Mouse (Mus musculus): ENCODE measurements around the gene Dgcr8. TPM values are rescaled to one million over a fixed set of nuclear protein-coding genes. Genes with fewer than 3 reads are reported as not detected.

Dgcr8 gene
- polyA plus RNA-seq, 1 experiment from 2014 or later: 40.9 TPM

GRCm38 (mm10) chr16:18231451-18231850, 57.6 kb downstream of the Dgcr8 start:
- Histone ChIP-seq H3K9ac (ENCODE audit: low read length) (no peak overlapping the region), H3K4me1 (ENCODE audit: control insufficient read depth, insufficient read depth, low read length) (peaks cover 5% of the 10 kb centered on the region), H3K36me3 (ENCODE audit: control insufficient read depth, insufficient read depth, low read length) (peaks cover 2% of the 10 kb centered on the region; the same call in 1 of the 2 replicates), H3K9me3 (ENCODE audit: control insufficient read depth, low read length) (no peaks in the 10 kb centered on the region), H3K27ac (ENCODE audit: low read depth, low read length) (no peak overlapping the region), H3K4me3 (ENCODE audit: low read depth, low read length) (no peak overlapping the region), H3K4me2 (ENCODE audit: low read depth) (no peak overlapping the region), H3K27me3 (ENCODE audit: control insufficient read depth, insufficient read depth, low read length) (no peaks in the 10 kb centered on the region)
- no peak for ATAC-seq (ENCODE audit: insufficient read depth, low FRiP score, low TSS enrichment)
- 89% methylated on average over 4 of the region's 4 CpGs for WGBS
- no peak for DNase-seq (ENCODE audit: low spot score)

- H3K4me2 ChIP-seq (ENCODE audit: low read depth): no peak overlapping the region
- no peak overlapping the region for H3K9ac ChIP-seq (ENCODE audit: low read length)
- H3K4me3 ChIP-seq (ENCODE audit: low read depth, low read length): no peak overlapping the region
- H3K9me3 ChIP-seq (ENCODE audit: control insufficient read depth, low read length): no peaks in the 10 kb centered on the region
- peaks cover 3% of the 10 kb centered on the region; the same call in 1 of the 2 replicates for H3K36me3 ChIP-seq (ENCODE audit: control insufficient read depth, insufficient read depth, low read length)
- no peak for DNase-seq (ENCODE audit: low spot score)
- WGBS: 91% methylated on average over 3 of the region's 3 CpGs
- no peak overlapping the region for H3K27ac ChIP-seq (ENCODE audit: low read depth, low read length)
- no peaks in the 10 kb centered on the region for H3K27me3 ChIP-seq (ENCODE audit: control insufficient read depth, insufficient read depth, low read length)
- peaks cover 5% of the 10 kb centered on the region for H3K4me1 ChIP-seq (ENCODE audit: control insufficient read depth, insufficient read depth, low read length)
- no peak for ATAC-seq (ENCODE audit: insufficient read depth, low FRiP score, low TSS enrichment)
These were observed 58.0 kb downstream of the Dgcr8 start for GRCm38 (mm10) chr16:18231047-18231446.

- no peak overlapping the region for H3K9ac ChIP-seq (ENCODE audit: low read length)
- peaks cover 4% of the 10 kb centered on the region; the same call in 1 of the 2 replicates for H3K36me3 ChIP-seq (ENCODE audit: control insufficient read depth, insufficient read depth, low read length)
- H3K4me1 ChIP-seq (ENCODE audit: control insufficient read depth, insufficient read depth, low read length): peaks cover 2% of the 10 kb centered on the region; the same call in 1 of the 2 replicates
- 93% methylated on average over 6 of the region's 6 CpGs for WGBS
- ATAC-seq (ENCODE audit: insufficient read depth, low FRiP score, low TSS enrichment) (no peak), DNase-seq (ENCODE audit: low spot score) (no peak)
- no peaks in the 10 kb centered on the region for H3K27me3 ChIP-seq (ENCODE audit: control insufficient read depth, insufficient read depth, low read length)
- H3K4me3 ChIP-seq (ENCODE audit: low read depth, low read length): no peak overlapping the region
- no peak overlapping the region for H3K4me2 ChIP-seq (ENCODE audit: low read depth)
- no peak overlapping the region for H3K27ac ChIP-seq (ENCODE audit: low read depth, low read length)
- H3K9me3 ChIP-seq (ENCODE audit: control insufficient read depth, low read length): no peaks in the 10 kb centered on the region
These were observed 58.4 kb downstream of the Dgcr8 start for GRCm38 (mm10) chr16:18230617-18231016.

GRCm38 (mm10) chr16:18229622-18230021, 59.4 kb downstream of the Dgcr8 start:
- Histone ChIP-seq H3K9me3 (ENCODE audit: control insufficient read depth, low read length) (no peaks in the 10 kb centered on the region), H3K9ac (ENCODE audit: low read length) (no peak overlapping the region), H3K36me3 (ENCODE audit: control insufficient read depth, insufficient read depth, low read length) (peaks cover 4% of the 10 kb centered on the region), H3K4me2 (ENCODE audit: low read depth) (no peak overlapping the region), H3K4me1 (ENCODE audit: control insufficient read depth, insufficient read depth, low read length) (peaks cover 2% of the 10 kb centered on the region; the same call in 1 of the 2 replicates), H3K27me3 (ENCODE audit: control insufficient read depth, insufficient read depth, low read length) (no peaks in the 10 kb centered on the region), H3K27ac (ENCODE audit: low read depth, low read length) (no peak overlapping the region), H3K4me3 (ENCODE audit: low read depth, low read length) (no peak overlapping the region)
- ATAC-seq (ENCODE audit: insufficient read depth, low FRiP score, low TSS enrichment) (no peak), DNase-seq (ENCODE audit: low spot score) (no peak)
- WGBS: 89% methylated on average over 11 of the region's 11 CpGs

- Histone ChIP-seq H3K27me3 (ENCODE audit: control insufficient read depth, insufficient read depth, low read length) (no peaks in the 10 kb centered on the region), H3K4me1 (ENCODE audit: control insufficient read depth, insufficient read depth, low read length) (no peaks in the 10 kb centered on the region; the same call in 1 of the 2 replicates), H3K9ac (ENCODE audit: low read length) (no peak overlapping the region), H3K27ac (ENCODE audit: low read depth, low read length) (no peak overlapping the region), H3K4me3 (ENCODE audit: low read depth, low read length) (no peak overlapping the region), H3K4me2 (ENCODE audit: low read depth) (no peak overlapping the region), H3K9me3 (ENCODE audit: control insufficient read depth, low read length) (no peaks in the 10 kb centered on the region), H3K36me3 (ENCODE audit: control insufficient read depth, insufficient read depth, low read length) (peaks cover 11% of the 10 kb centered on the region)
- no peak for ATAC-seq (ENCODE audit: insufficient read depth, low FRiP score, low TSS enrichment)
- 95% methylated on average over 4 of the region's 4 CpGs for WGBS
- no peak for DNase-seq (ENCODE audit: low spot score)
These were observed 60.2 kb downstream of the Dgcr8 start for GRCm38 (mm10) chr16:18228856-18229255.

GRCm38 (mm10) chr16:18227897-18228422, 61.1 kb downstream of the Dgcr8 start:
- H3K9ac ChIP-seq (ENCODE audit: low read length): no peak overlapping the region
- H3K4me3 ChIP-seq (ENCODE audit: low read depth, low read length): no peak overlapping the region
- WGBS: 92% methylated on average over 20 of the region's 20 CpGs
- no peaks in the 10 kb centered on the region for H3K27me3 ChIP-seq (ENCODE audit: control insufficient read depth, insufficient read depth, low read length)
- H3K4me1 ChIP-seq (ENCODE audit: control insufficient read depth, insufficient read depth, low read length): no peaks in the 10 kb centered on the region
- H3K27ac ChIP-seq (ENCODE audit: low read depth, low read length): no peak overlapping the region
- H3K36me3 ChIP-seq (ENCODE audit: control insufficient read depth, insufficient read depth, low read length): peaks cover 11% of the 10 kb centered on the region
- ATAC-seq (ENCODE audit: insufficient read depth, low FRiP score, low TSS enrichment) (no peak), DNase-seq (ENCODE audit: low spot score) (no peak)
- H3K9me3 ChIP-seq (ENCODE audit: control insufficient read depth, low read length): no peaks in the 10 kb centered on the region
- H3K4me2 ChIP-seq (ENCODE audit: low read depth): no peak overlapping the region

- 92% methylated on average over 13 of the region's 13 CpGs for WGBS
- no peak for DNase-seq (ENCODE audit: low spot score)
- Histone ChIP-seq H3K9me3 (ENCODE audit: control insufficient read depth, low read length) (no peaks in the 10 kb centered on the region), H3K4me3 (ENCODE audit: low read depth, low read length) (no peak overlapping the region), H3K27ac (ENCODE audit: low read depth, low read length) (no peak overlapping the region), H3K36me3 (ENCODE audit: control insufficient read depth, insufficient read depth, low read length) (peaks cover 11% of the 10 kb centered on the region), H3K4me2 (ENCODE audit: low read depth) (no peak overlapping the region), H3K27me3 (ENCODE audit: control insufficient read depth, insufficient read depth, low read length) (no peaks in the 10 kb centered on the region), H3K4me1 (ENCODE audit: control insufficient read depth, insufficient read depth, low read length) (no peaks in the 10 kb centered on the region), H3K9ac (ENCODE audit: low read length) (no peak overlapping the region)
- no peak for ATAC-seq (ENCODE audit: insufficient read depth, low FRiP score, low TSS enrichment)
These were observed 61.9 kb downstream of the Dgcr8 start for GRCm38 (mm10) chr16:18227187-18227586.

- H3K27ac ChIP-seq (ENCODE audit: low read depth, low read length): no peak overlapping the region
- DNase-seq (ENCODE audit: low spot score): no peak
These were observed 66.9 kb downstream of the Dgcr8 start for GRCm38 (mm10) chr16:18222188-18222587.

GRCm38 (mm10) chr16:18221543-18221898, 67.5 kb downstream of the Dgcr8 start:
- Histone ChIP-seq H3K4me3 (ENCODE audit: low read depth, low read length) (no peak overlapping the region), H3K4me1 (ENCODE audit: control insufficient read depth, insufficient read depth, low read length) (peaks cover 5% of the 10 kb centered on the region; the same call in 1 of the 2 replicates), H3K36me3 (ENCODE audit: control insufficient read depth, insufficient read depth, low read length) (peaks cover 9% of the 10 kb centered on the region), H3K27ac (ENCODE audit: low read depth, low read length) (no peak overlapping the region), H3K27me3 (ENCODE audit: control insufficient read depth, insufficient read depth, low read length) (no peaks in the 10 kb centered on the region), H3K9ac (ENCODE audit: low read length) (no peak overlapping the region), H3K9me3 (ENCODE audit: control insufficient read depth, low read length) (no peaks in the 10 kb centered on the region), H3K4me2 (ENCODE audit: low read depth) (no peak overlapping the region)
- ATAC-seq (ENCODE audit: insufficient read depth, low FRiP score, low TSS enrichment) (no peak), DNase-seq (ENCODE audit: low spot score) (no peak)
- 75% methylated on average over 11 of the region's 11 CpGs for WGBS

More at GRCm38 (mm10) chr16:18222188-18222587, 66.9 kb downstream of the Dgcr8 start:
- Histone ChIP-seq H3K4me1 (ENCODE audit: control insufficient read depth, insufficient read depth, low read length) (peaks cover 5% of the 10 kb centered on the region; the same call in 1 of the 2 replicates), H3K27me3 (ENCODE audit: control insufficient read depth, insufficient read depth, low read length) (no peaks in the 10 kb centered on the region), H3K36me3 (ENCODE audit: control insufficient read depth, insufficient read depth, low read length) (peaks cover 9% of the 10 kb centered on the region), H3K4me2 (ENCODE audit: low read depth) (no peak overlapping the region), H3K4me3 (ENCODE audit: low read depth, low read length) (no peak overlapping the region), H3K9ac (ENCODE audit: low read length) (no peak overlapping the region), H3K9me3 (ENCODE audit: control insufficient read depth, low read length) (no peaks in the 10 kb centered on the region)
- 77% methylated on average over 11 of the region's 11 CpGs for WGBS
- no peak for ATAC-seq (ENCODE audit: insufficient read depth, low FRiP score, low TSS enrichment)
